Mouse (Mus musculus) mature B cell (primary cell): Measurements from ENCODE around the gene Gcnt1.

ENCODE experiments used
- in situ Hi-C: fragments of 300-500 bp; cut with MboI; formaldehyde crosslinking; loops from 2 replicates; pipeline ENCODE4 v1.14.3; 2019

Gene Gcnt1

GRCm38 (mm10) chr19:17372701-17373100, at the start of gene Gcnt1:
Gcnt1 (minus strand) TSS chr19:17372844.
- in situ Hi-C loops: loop anchor here (5.0 kb wide), 1 partner anchor 250 kb away; no protein-coding TSS in a partner anchor

GRCm38 (mm10) chr19:17417855-17418254, 45.2 kb upstream of the Gcnt1 start:
- in situ Hi-C loops: no loop called here

- in situ Hi-C loops: no loop called here
These were observed 40.3 kb upstream of the Gcnt1 start for GRCm38 (mm10) chr19:17412915-17413459.

- in situ Hi-C loops: no loop called here
These were observed 37.9 kb upstream of the Gcnt1 start for GRCm38 (mm10) chr19:17410465-17411065.

GRCm38 (mm10) chr19:17409351-17409750, 36.7 kb upstream of the Gcnt1 start:
- in situ Hi-C loops: no loop called here

- in situ Hi-C loops: no loop called here
These were observed 35.9 kb upstream of the Gcnt1 start for GRCm38 (mm10) chr19:17408591-17408990.

GRCm38 (mm10) chr19:17406823-17407222, 34.2 kb upstream of the Gcnt1 start:
- in situ Hi-C loops: no loop called here

- in situ Hi-C loops: no loop called here
These were observed 30.5 kb upstream of the Gcnt1 start for GRCm38 (mm10) chr19:17403175-17403574.

GRCm38 (mm10) chr19:17400571-17400970, 27.9 kb upstream of the Gcnt1 start:
- in situ Hi-C loops: no loop called here

- in situ Hi-C loops: loop anchor here (25.0 kb wide), 1 partner anchor 613 kb away; the partner anchor contains the start of gene Vps13a
These were observed 27.3 kb upstream of the Gcnt1 start for GRCm38 (mm10) chr19:17399965-17400364.

GRCm38 (mm10) chr19:17397922-17398321, 25.3 kb upstream of the Gcnt1 start:
- in situ Hi-C loops: loop anchor here (25.0 kb wide), 1 partner anchor 611 kb away; the partner anchor contains the start of gene Vps13a

GRCm38 (mm10) chr19:17396802-17397201, 24.2 kb upstream of the Gcnt1 start:
- in situ Hi-C loops: loop anchor here (25.0 kb wide), 1 partner anchor 610 kb away; the partner anchor contains the start of gene Vps13a

- in situ Hi-C loops: loop anchor here (25.0 kb wide), 1 partner anchor 607 kb away; the partner anchor contains the start of gene Vps13a
These were observed 21.4 kb upstream of the Gcnt1 start, which contains the start of gene Rfk for GRCm38 (mm10) chr19:17393841-17394591. Rfk (plus strand) TSS chr19:17394043.

GRCm38 (mm10) chr19:17392866-17393265, 20.2 kb upstream of the Gcnt1 start:
- in situ Hi-C loops: loop anchor here (25.0 kb wide), 1 partner anchor 606 kb away; the partner anchor contains the start of gene Vps13a

GRCm38 (mm10) chr19:17388404-17388803, 15.8 kb upstream of the Gcnt1 start:
- in situ Hi-C loops: loop anchor here (25.0 kb wide), 1 partner anchor 601 kb away; the partner anchor contains the start of gene Vps13a

GRCm38 (mm10) chr19:17386424-17386823, 13.8 kb upstream of the Gcnt1 start:
- in situ Hi-C loops: loop anchor here (25.0 kb wide), 1 partner anchor 599 kb away; the partner anchor contains the start of gene Vps13a

GRCm38 (mm10) chr19:17385426-17385825, 12.8 kb upstream of the Gcnt1 start:
- in situ Hi-C loops: loop anchor here (25.0 kb wide), 1 partner anchor 598 kb away; the partner anchor contains the start of gene Vps13a

GRCm38 (mm10) chr19:17385022-17385421, 12.4 kb upstream of the Gcnt1 start:
- in situ Hi-C loops: loop anchor here (25.0 kb wide), 1 partner anchor 598 kb away; the partner anchor contains the start of gene Vps13a

- in situ Hi-C loops: loop anchor here (25.0 kb wide), 1 partner anchor 596 kb away; the partner anchor contains the start of gene Vps13a
These were observed 10.3 kb upstream of the Gcnt1 start for GRCm38 (mm10) chr19:17382807-17383397.

- in situ Hi-C loops: loop anchor here (25.0 kb wide), 1 partner anchor 593 kb away; the partner anchor contains the start of gene Vps13a
These were observed 7.9 kb upstream of the Gcnt1 start for GRCm38 (mm10) chr19:17380549-17380948.

GRCm38 (mm10) chr19:17378845-17379244, 6.2 kb upstream of the Gcnt1 start:
- in situ Hi-C loops: loop anchor here (25.0 kb wide), 1 partner anchor 592 kb away; the partner anchor contains the start of gene Vps13a
